Mouse (Mus musculus): Measurements from ENCODE around the gene Stap2.

GRCm38 (mm10) chr17:56023386-56023785, 18.0 kb upstream of the Stap2 start:
- no peak for TF ChIP-seq CTCF (IDR thresholded peaks at IDR 0.05; ENCODE audit: control insufficient read depth, insufficient read depth, low read length)
- no peak for TF ChIP-seq POLR2A (IDR thresholded peaks at IDR 0.05; ENCODE audit: borderline replicate concordance, control insufficient read depth, low read depth, low read length)
